Mouse (Mus musculus) testis, adult 2 months (tissue): ENCODE data around the gene Barhl1.

Experiments
- CTCF ChIP-seq: fragments of 200-500 bp; IDR thresholded peaks from 2 replicates; pipeline ENCODE4 v1.5.1; 2012; ENCODE audit warnings: low read depth, mild to moderate bottlenecking, inconsistent platforms, low read length, moderate library complexity; ENCODE audit not compliant: control insufficient read depth, insufficient read depth, insufficient replicate concordance
- POLR2A ChIP-seq: fragments of 200-500 bp; IDR thresholded peaks from 2 replicates; pipeline ENCODE4 v1.6.1; 2012; ENCODE audit warnings: low read depth, mild to moderate bottlenecking, inconsistent platforms, low read length, moderate library complexity; ENCODE audit not compliant: control insufficient read depth

DNA sequence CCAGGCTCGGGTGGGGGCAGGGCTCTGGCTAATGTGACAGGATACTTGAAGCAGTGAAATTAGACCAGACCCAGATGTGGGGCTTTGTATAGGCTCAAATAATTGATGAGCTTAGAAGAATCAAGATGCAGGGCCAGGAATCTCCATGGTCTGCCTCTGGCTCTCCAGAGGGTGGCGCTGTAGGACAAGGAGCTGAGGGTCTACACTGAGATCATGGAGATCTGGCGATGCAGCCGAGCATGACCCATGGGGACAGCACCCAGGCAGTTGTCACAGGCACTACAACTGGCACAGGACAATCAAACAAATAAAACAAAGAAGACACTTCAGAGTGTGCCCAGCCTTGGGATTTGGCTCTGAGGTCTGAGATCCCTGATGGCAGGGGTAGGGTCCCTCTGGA is 7.4 kb upstream of the Barhl1 start:
- TF ChIP-seq CTCF: peak; percentile 81; the same call in 1 of the 2 replicates
- TF ChIP-seq POLR2A: no peak
